Comparison of ENCODE assay signal across 7 mouse cellular contexts in genomic region chr4:145781281-145781896, GRCm38 (mm10).
DNase-seq lines count a peak whose midpoint lies in the region; ATAC-seq lines count a peak whose summit lies in the region.
"Not testable (repeated sequence)": the region's sequence is repeated elsewhere in the genome, so short reads cannot be mapped to it uniquely, and the experiment has no call there.

No protein-coding gene starts in this region.

- H3K36me3 ChIP-seq in intestine, embryonic 16.5 days (ENCODE audit: control insufficient read depth, insufficient read depth, low read length); liver, embryonic 12.5 days: not testable (repeated sequence)

- not testable (repeated sequence) for H3K4me3 ChIP-seq in intestine, embryonic 16.5 days (ENCODE audit: low read length); liver, embryonic 12.5 days

- H3K4me1 ChIP-seq in intestine, embryonic 16.5 days (ENCODE audit: control insufficient read depth, insufficient read depth, low read length); liver, embryonic 12.5 days: not testable (repeated sequence)

- WGBS in intestine, embryonic 16.5 days = no CpG with 5 or more reads among the region's 14 CpGs
- no CpG with 5 or more reads among the region's 14 CpGs for WGBS in liver, embryonic 12.5 days (ENCODE audit: insufficient replicate concordance)

- H3K4me2 ChIP-seq in intestine, embryonic 16.5 days (ENCODE audit: low read depth, low read length); liver, embryonic 12.5 days: not testable (repeated sequence)

- DNase-seq in heart, adult 11 months = peak; percentile 14

- peak; percentile 63 for ATAC-seq in CD4-positive, CD25-positive, alpha-beta regulatory T cell, adult 4 months
- ATAC-seq in common myeloid progenitor, adult 5-6 weeks (replicated peaks; ENCODE audit: low read depth, poor library complexity, severe bottlenecking) = peak; percentile 99
- peak; percentile 48; the same call in 1 of the 2 replicates for ATAC-seq in intestine, embryonic 16.5 days
- peak; percentile 71 for ATAC-seq in liver, embryonic 12.5 days
- ATAC-seq in megakaryocyte, adult 5-6 weeks (ENCODE audit: poor library complexity, severe bottlenecking) = peak; percentile 100
- peak; percentile 82 for ATAC-seq in monocyte, adult 5-6 weeks (replicated peaks; ENCODE audit: insufficient number of reproducible peaks, low FRiP score, low TSS enrichment, poor library complexity, severe bottlenecking)

- H3K9me3 ChIP-seq in intestine, embryonic 16.5 days (ENCODE audit: control insufficient read depth, low read length); liver, embryonic 12.5 days (replicated peaks): not testable (repeated sequence)

- H3K27ac ChIP-seq in intestine, embryonic 16.5 days (ENCODE audit: low read length); liver, embryonic 12.5 days: not testable (repeated sequence)

- H3K27me3 ChIP-seq in intestine, embryonic 16.5 days (replicated peaks; ENCODE audit: control insufficient read depth, insufficient read depth, low read length); liver, embryonic 12.5 days (replicated peaks): not testable (repeated sequence)

- not testable (repeated sequence) for H3K9ac ChIP-seq in intestine, embryonic 16.5 days (ENCODE audit: low read depth, low read length); liver, embryonic 12.5 days

Comparison
In these comparisons a context has a peak if more than half of its experiments do, and no peak if none do; other contexts are left out.
1. ATAC-seq: peak in every context shown above with its lines; median percentile 100 in megakaryocyte, adult 5-6 weeks; 99 in common myeloid progenitor, adult 5-6 weeks; 82 in monocyte, adult 5-6 weeks; 71 in liver, embryonic 12.5 days; 63 in CD4-positive, CD25-positive, alpha-beta regulatory T cell, adult 4 months; 48 in intestine, embryonic 16.5 days.